Mouse (Mus musculus) midbrain, embryonic 14.5 days (tissue): ENCODE data around the gene Zfp385c. TPM values are rescaled to one million over a fixed set of nuclear protein-coding genes. Genes with fewer than 3 reads are reported as not detected.

ENCODE experiments used
- ATAC-seq: fragments of 200-750 bp; cut with Nextera tagmentation; 2 replicates; pipeline ENCODE4 v1.8.0; 2017; ENCODE audit warnings: moderate number of reproducible peaks, moderate library complexity; ENCODE audit not compliant: low FRiP score, low TSS enrichment
- DNase-seq: peaks from one replicate; pipeline ENCODE4 v3.0.0-alpha.2; 2015
- H3K27ac ChIP-seq: fragments of 300-500 bp; sonication (generic); replicated peaks from 2 replicates; pipeline ENCODE4 v1.5.1; 2014; ENCODE audit warnings: mild to moderate bottlenecking, low read depth, low read length, moderate library complexity
- H3K27me3 ChIP-seq: fragments of 300-500 bp; sonication (generic); 2 replicates; pipeline ENCODE4 v1.6.1; 2014; ENCODE audit warnings: low read length, control low read depth, mixed read lengths; ENCODE audit not compliant: control insufficient read depth, insufficient read depth
- H3K36me3 ChIP-seq: fragments of 300-500 bp; sonication (generic); 2 replicates; pipeline ENCODE4 v1.6.1; 2014; ENCODE audit warnings: low read length, control low read depth; ENCODE audit not compliant: control insufficient read depth, insufficient read depth
- H3K4me1 ChIP-seq: fragments of 300-500 bp; sonication (generic); 2 replicates; pipeline ENCODE4 v1.6.1; 2014; ENCODE audit warnings: mild to moderate bottlenecking, antibody characterized with exemption, low read length, control low read depth; ENCODE audit not compliant: control insufficient read depth, insufficient read depth
- H3K4me2 ChIP-seq: fragments of 300-500 bp; sonication (generic); 2 replicates; pipeline ENCODE4 v1.6.1; 2014; ENCODE audit warnings: mild to moderate bottlenecking, low read length, moderate library complexity
- H3K4me3 ChIP-seq: fragments of 300-500 bp; sonication (generic); replicated peaks from 2 replicates; pipeline ENCODE4 v1.5.1; 2014; ENCODE audit warnings: low read depth, low read length
- H3K9ac ChIP-seq: fragments of 300-500 bp; sonication (generic); replicated peaks from 2 replicates; pipeline ENCODE4 v1.6.1; 2014; ENCODE audit warnings: mild to moderate bottlenecking, low read length, moderate library complexity
- H3K9me3 ChIP-seq: fragments of 300-500 bp; sonication (generic); 2 replicates; pipeline ENCODE4 v1.6.1; 2016; ENCODE audit warnings: low read length, control low read depth, mixed read lengths; ENCODE audit not compliant: control insufficient read depth
- WGBS: fragments of 180-500 bp; shearing (Covaris S2); extraction: QIAGEN DNeasy Blood & Tissue Kit; methylation state at CpG from one replicate; pipeline ENCODE4 v1.1.7; 2014; 5-methylcytosine and 5-hydroxymethylcytosine counted together
- polyA plus RNA-seq: library from polyadenylated mRNA; unstranded; fragments of >200 nt; fragmentation: Nextera tagmentation; extraction: Ambion mirVana; gene quantifications from 2 replicates; pipeline ENCODE4 v1.2.1, GENCODE M21; 2014

The Zfp385c gene
- polyA plus RNA-seq, 1 experiment from 2014 or later, result 0.41 TPM

GRCm38 (mm10) chr11:100713174-100713573 lies 20.9 kb upstream of the Zfp385c start:
- H3K4me3 ChIP-seq, result no peak overlapping the region
- no peak overlapping the region for H3K4me2 ChIP-seq
- H3K27ac ChIP-seq, result no peak overlapping the region
- ATAC-seq (no peak), DNase-seq (no peak)
- H3K4me1 ChIP-seq, result peaks cover 18% of the 10 kb centered on the region
- WGBS, result 60% methylated on average over 4 of the region's 4 CpGs
- no peak overlapping the region for H3K9ac ChIP-seq
- peaks cover 48% of the 10 kb centered on the region for H3K36me3 ChIP-seq
- H3K9me3 ChIP-seq, result no peaks in the 10 kb centered on the region
- no peaks in the 10 kb centered on the region for H3K27me3 ChIP-seq

- Histone ChIP-seq H3K36me3 (peaks cover 48% of the 10 kb centered on the region), H3K27ac (peak within 1 kb of the TSS; percentile 75), H3K4me1 (peaks cover 18% of the 10 kb centered on the region), H3K27me3 (no peaks in the 10 kb centered on the region), H3K4me2 (peak within 1 kb of the TSS; percentile 64), H3K4me3 (peak within 1 kb of the TSS; percentile 99), H3K9ac (peak within 1 kb of the TSS; percentile 87), H3K9me3 (no peaks in the 10 kb centered on the region)
- DNase-seq (peak; percentile 95), ATAC-seq (peak; percentile 93)
- 2% methylated on average over 48 of the region's 48 CpGs for WGBS
Measured at GRCm38 (mm10) chr11:100711783-100712615, 19.7 kb upstream of the Zfp385c start, which contains the start of gene Kat2a. Gene Kat2a, minus strand, starts transcription at chr11:100712465.

- peak overlapping the region; percentile 64 for H3K4me2 ChIP-seq
- H3K9ac ChIP-seq, result no peak overlapping the region
- DNase-seq, result no peak
- no peak overlapping the region for H3K27ac ChIP-seq
- WGBS, result 94% methylated on average over 4 of the region's 4 CpGs
- H3K9me3 ChIP-seq, result no peaks in the 10 kb centered on the region
- peaks cover 47% of the 10 kb centered on the region for H3K36me3 ChIP-seq
- H3K4me1 ChIP-seq, result peaks cover 18% of the 10 kb centered on the region
- no peak for ATAC-seq
- no peaks in the 10 kb centered on the region for H3K27me3 ChIP-seq
- H3K4me3 ChIP-seq, result no peak overlapping the region
Measured at GRCm38 (mm10) chr11:100710977-100711376, 18.7 kb upstream of the Zfp385c start.

GRCm38 (mm10) chr11:100710528-100710927 lies 18.3 kb upstream of the Zfp385c start:
- DNase-seq, result no peak
- no peak overlapping the region for H3K9ac ChIP-seq

GRCm38 (mm10) chr11:100709201-100709810 lies 17.1 kb upstream of the Zfp385c start:
- Histone ChIP-seq H3K36me3 (peaks cover 52% of the 10 kb centered on the region), H3K4me3 (no peak overlapping the region), H3K9me3 (no peaks in the 10 kb centered on the region), H3K4me1 (peaks cover 16% of the 10 kb centered on the region), H3K9ac (no peak overlapping the region), H3K4me2 (no peak overlapping the region), H3K27ac (no peak overlapping the region), H3K27me3 (no peaks in the 10 kb centered on the region)
- DNase-seq (no peak), ATAC-seq (no peak)
- 93% methylated on average over 9 of the region's 9 CpGs for WGBS

More at GRCm38 (mm10) chr11:100710528-100710927, 18.3 kb upstream of the Zfp385c start:
- Histone ChIP-seq H3K27me3 (no peaks in the 10 kb centered on the region), H3K4me3 (no peak overlapping the region), H3K36me3 (peaks cover 47% of the 10 kb centered on the region), H3K9me3 (no peaks in the 10 kb centered on the region), H3K27ac (no peak overlapping the region), H3K4me2 (no peak overlapping the region), H3K4me1 (peaks cover 18% of the 10 kb centered on the region)
- no peak for ATAC-seq
- WGBS, result 94% methylated on average over 15 of the region's 15 CpGs

- H3K4me3 ChIP-seq, result no peak overlapping the region
- no peak overlapping the region for H3K4me2 ChIP-seq
- no peaks in the 10 kb centered on the region for H3K9me3 ChIP-seq
- H3K4me1 ChIP-seq, result no peaks in the 10 kb centered on the region
- WGBS, result 93% methylated on average over 23 of the region's 23 CpGs
- no peak overlapping the region for H3K27ac ChIP-seq
- H3K36me3 ChIP-seq, result peaks cover 48% of the 10 kb centered on the region
- no peaks in the 10 kb centered on the region for H3K27me3 ChIP-seq
- no peak for DNase-seq
- ATAC-seq, result no peak
- no peak overlapping the region for H3K9ac ChIP-seq
Measured at GRCm38 (mm10) chr11:100705095-100705747, 13.0 kb upstream of the Zfp385c start.

GRCm38 (mm10) chr11:100703851-100704531 lies 11.7 kb upstream of the Zfp385c start, which contains the start of gene Dhx58:
Gene Dhx58, minus strand, starts transcription at chr11:100704271.
- Histone ChIP-seq H3K4me3 (no peak within 1 kb of the TSS), H3K36me3 (peaks cover 42% of the 10 kb centered on the region)

GRCm38 (mm10) chr11:100703366-100703765 lies 11.1 kb upstream of the Zfp385c start:
- H3K4me1 ChIP-seq, result no peaks in the 10 kb centered on the region
- no peak overlapping the region for H3K4me2 ChIP-seq
- H3K9me3 ChIP-seq, result no peaks in the 10 kb centered on the region
- ATAC-seq (no peak), DNase-seq (no peak)
- H3K27ac ChIP-seq, result no peak overlapping the region
- no peaks in the 10 kb centered on the region for H3K27me3 ChIP-seq
- H3K4me3 ChIP-seq, result no peak overlapping the region
- peaks cover 36% of the 10 kb centered on the region for H3K36me3 ChIP-seq
- 74% methylated on average over 11 of the region's 11 CpGs for WGBS
- H3K9ac ChIP-seq, result no peak overlapping the region

More at GRCm38 (mm10) chr11:100703851-100704531, 11.7 kb upstream of the Zfp385c start, which contains the start of gene Dhx58:
- Histone ChIP-seq H3K4me1 (no peaks in the 10 kb centered on the region), H3K9me3 (no peaks in the 10 kb centered on the region), H3K9ac (no peak within 1 kb of the TSS), H3K27ac (no peak within 1 kb of the TSS), H3K27me3 (no peaks in the 10 kb centered on the region), H3K4me2 (no peak within 1 kb of the TSS)
- WGBS, result 64% methylated on average over 7 of the region's 7 CpGs
- no peak for ATAC-seq
- DNase-seq, result no peak
